27 mouse cellular contexts compared by ENCODE assay signal in the genomic region with DNA sequence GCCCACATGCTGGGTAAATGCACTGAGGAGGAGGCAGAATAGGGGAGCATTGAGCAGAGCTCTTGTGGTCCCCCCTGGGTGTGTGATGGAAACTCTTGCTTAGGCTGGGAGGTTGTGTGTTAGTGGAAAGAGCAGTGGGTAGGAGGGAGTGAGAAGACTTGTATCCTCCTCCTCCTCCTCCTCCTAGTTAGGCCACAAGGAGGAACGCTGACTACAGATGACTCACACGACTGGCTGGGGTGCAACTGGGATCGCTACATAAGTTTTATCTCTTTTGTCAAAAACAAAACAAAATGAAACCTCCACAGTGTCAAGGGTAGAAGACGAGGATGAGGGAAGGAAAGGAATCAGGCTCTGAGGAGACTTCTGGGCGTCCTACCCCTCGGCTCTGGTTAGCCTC. TPM values are rescaled to one million over a fixed set of nuclear protein-coding genes. Genes with fewer than 3 reads are reported as not detected.
"Had no signal": no experiment of that assay in that cellular context is flagged by ENCODE, and none has a peak within 500 bp of the region (broad histone marks: within the 10 kb centered on the region; RNA-seq: fewer than 3 reads in every experiment).

No protein-coding gene starts in this region.

- H3K4me1 ChIP-seq: kidney, embryonic 15.5 days; liver, embryonic 13.5 days; midbrain, embryonic 15.5 days; neural tube, embryonic 13.5 days; stomach, embryonic 15.5 days had no signal

- H3K9ac ChIP-seq: kidney, embryonic 15.5 days; liver, embryonic 13.5 days; midbrain, embryonic 15.5 days; neural tube, embryonic 13.5 days; stomach, embryonic 15.5 days had no signal

- DNase-seq: kidney, postnatal 10 days; kidney, postnatal 36 days; layer of hippocampus, postnatal 36 days; liver, embryonic 13.5 days; lung, adult 2 months; lung, postnatal 14 days; lung, postnatal 4 days; right cerebral cortex, postnatal 25 days; spleen, adult 18-20 months; thymus, adult 18-20 months; thymus, postnatal 36 days had no signal

- ATAC-seq: midbrain, embryonic 15.5 days had no signal

- H3K36me3 ChIP-seq: kidney, embryonic 15.5 days; liver, embryonic 13.5 days; midbrain, embryonic 15.5 days; neural tube, embryonic 13.5 days; stomach, embryonic 15.5 days had no signal

- H3K4me3 ChIP-seq: kidney, embryonic 15.5 days; left cerebral cortex, adult 2 months; liver, embryonic 13.5 days; midbrain, embryonic 15.5 days; neural tube, embryonic 13.5 days; stomach, embryonic 15.5 days had no signal

- H3K4me2 ChIP-seq: kidney, embryonic 15.5 days; liver, embryonic 13.5 days; midbrain, embryonic 11.5 days; midbrain, embryonic 15.5 days; neural tube, embryonic 13.5 days; stomach, embryonic 15.5 days had no signal

- H3K9me3 ChIP-seq: kidney, embryonic 15.5 days; liver, embryonic 13.5 days; midbrain, embryonic 15.5 days; neural tube, embryonic 13.5 days; stomach, embryonic 15.5 days had no signal

- H3K27ac ChIP-seq: kidney, embryonic 15.5 days; left cerebral cortex, adult 2 months; liver, embryonic 13.5 days; midbrain, embryonic 15.5 days; neural tube, embryonic 13.5 days; stomach, embryonic 15.5 days had no signal

- H3K27me3 ChIP-seq: kidney, embryonic 15.5 days; liver, embryonic 13.5 days; midbrain, embryonic 15.5 days; neural tube, embryonic 13.5 days; stomach, embryonic 15.5 days had no signal

RNA-seq across cellular contexts. Expression of gene Ifng, which starts 2.2 kb away (rescaled TPM):
- total RNA-seq: layer of hippocampus, adult 8-10 months; layer of hippocampus, postnatal 10 days; layer of hippocampus, postnatal 36 days; left cerebral cortex, adult 2 months; left cerebral cortex, postnatal 10 days; left cerebral cortex, postnatal 36 days; liver, adult 2 months; megakaryocyte progenitor cell, adult 5-6 weeks had no signal
- polyA plus RNA-seq: kidney, embryonic 15.5 days; limb, embryonic 11.5 days; limb, embryonic 14.5 days; liver, embryonic 13.5 days; liver, embryonic 16.5 days; lung, adult 2 months; lung, embryonic 16.5 days; midbrain, embryonic 11.5 days; midbrain, embryonic 15.5 days; neural tube, embryonic 13.5 days; stomach, embryonic 15.5 days had no signal
